Mouse (Mus musculus) MEL (cell line): ENCODE measurements around the gene Cyp4a31.

Experiments
- BHLHE40 ChIP-seq: IDR thresholded peaks from 2 replicates; pipeline ENCODE4 v1.6.1; 2012; ENCODE audit warnings: low read depth, mild to moderate bottlenecking, inconsistent platforms, low read length, improper control_type of control experiment, borderline replicate concordance
- CHD1 ChIP-seq: IDR thresholded peaks from 2 replicates; pipeline ENCODE4 v1.6.1; 2012; ENCODE audit warnings: low read depth, mild to moderate bottlenecking, inconsistent platforms, low read length, improper control_type of control experiment
- CTCF ChIP-seq, 3 experiments: IDR thresholded peaks in 2 of 3; conservative IDR thresholded peaks in 1 of 3; 2 replicates each; pipeline ENCODE4 v1.5.1; 2011 to 2012; ENCODE audit warnings: low read length in 3 of 3, low read depth in 2 of 3, mild to moderate bottlenecking in 2 of 3, improper control_type of control experiment in 1 of 3, inconsistent platforms in 1 of 3, mixed read lengths in 1 of 3, moderate library complexity in 1 of 3; ENCODE audit not compliant: control insufficient read depth in 1 of 3, insufficient read depth in 1 of 3, poor library complexity in 1 of 3, severe bottlenecking in 1 of 3
- ELF1 ChIP-seq: IDR thresholded peaks from 2 replicates; pipeline ENCODE4 v1.6.1; 2014; ENCODE audit warnings: low read depth, mild to moderate bottlenecking, inconsistent platforms, low read length, improper control_type of control experiment, moderate library complexity
- EP300 ChIP-seq, 2 experiments: IDR thresholded peaks; 2 replicates each; pipeline ENCODE4 v1.6.1; 2011; ENCODE audit warnings: improper control_type of control experiment in 2 of 2, low read length in 2 of 2, low read depth in 1 of 2, mild to moderate bottlenecking in 1 of 2
- KAT2A ChIP-seq: conservative IDR thresholded peaks from 2 replicates; pipeline ENCODE4 v1.6.1; 2012; ENCODE audit warnings: low read depth, low read length, improper control_type of control experiment, inconsistent platforms
- SIN3A ChIP-seq: IDR thresholded peaks from 2 replicates; pipeline ENCODE4 v1.6.1; 2012; ENCODE audit warnings: low read length, improper control_type of control experiment, inconsistent platforms
- TAL1 ChIP-seq: IDR thresholded peaks from 2 replicates; pipeline ENCODE4 v1.6.1; 2012; ENCODE audit warnings: mild to moderate bottlenecking, inconsistent platforms, low read length, moderate library complexity, mixed read lengths
- USF1 ChIP-seq: IDR thresholded peaks from 2 replicates; pipeline ENCODE4 v1.6.1; 2014; ENCODE audit warnings: low read depth, mild to moderate bottlenecking, inconsistent platforms, low read length, improper control_type of control experiment, moderate library complexity
- ZKSCAN1 ChIP-seq: IDR thresholded peaks from 2 replicates; pipeline ENCODE4 v1.6.1; 2012; ENCODE audit warnings: low read depth, mild to moderate bottlenecking, inconsistent platforms, low read length, improper control_type of control experiment, moderate library complexity

DNA sequence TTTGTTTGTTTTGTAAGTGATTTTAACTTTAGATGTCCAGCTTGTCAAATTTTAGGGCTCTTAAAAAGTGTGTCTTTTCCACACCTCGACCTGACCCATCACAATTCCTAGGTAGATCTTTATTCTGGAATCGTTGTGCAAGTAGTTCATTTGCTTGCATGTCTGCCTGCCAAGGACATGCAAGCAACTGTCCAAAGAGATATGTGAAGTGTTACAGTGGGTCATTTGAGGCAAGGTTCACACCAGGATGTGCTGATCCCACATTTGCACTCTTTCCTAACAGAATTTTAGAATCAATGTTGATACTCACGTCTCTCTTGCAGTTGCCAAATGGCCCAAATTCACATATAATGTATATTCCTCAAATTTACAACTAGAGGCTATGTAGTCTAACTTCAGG is 11.8 kb downstream of the Cyp4a31 start:
- TF ChIP-seq USF1 (no peak), BHLHE40 (no peak), CTCF (IDR thresholded peaks at IDR 0.05 in 2 of 3, conservative IDR thresholded peaks at IDR 0.05 in 1 of 3; ENCODE audit: control insufficient read depth in 1 of 3, insufficient read depth in 1 of 3, low read depth in 2 of 3, low read length in 3 of 3, poor library complexity in 1 of 3, severe bottlenecking in 1 of 3) (no peak), KAT2A (no peak), SIN3A (no peak), ZKSCAN1 (no peak), TAL1 (no peak), CHD1 (no peak), ELF1 (no peak), EP300 (IDR thresholded peaks at IDR 0.05; ENCODE audit: low read depth in 1 of 2, low read length in 2 of 2) (no peak)
